Mouse (Mus musculus) heart, postnatal 25 days (tissue): Measurements from ENCODE around the gene Nop10. TPM values are rescaled to one million over a fixed set of nuclear protein-coding genes. Genes with fewer than 3 reads are reported as not detected.

Experiments used
- DNase-seq: peaks from one replicate; pipeline ENCODE4 v3.0.0; 2022; ENCODE audit warnings: low spot score
- intact Hi-C: fragments of 180-260 bp; cut with DNase I; formaldehyde crosslinking; loops from one replicate; pipeline ENCODE4 v1.15.1; 2025
- total RNA-seq, 2 experiments: library from RNA; stranded (reverse); gene quantifications; 2 replicates each; pipeline ENCODE4 v1.2.3; 2021

Gene Nop10
- total RNA-seq, result 10 to 100 TPM; 62.2 to 64.3 TPM

DNA sequence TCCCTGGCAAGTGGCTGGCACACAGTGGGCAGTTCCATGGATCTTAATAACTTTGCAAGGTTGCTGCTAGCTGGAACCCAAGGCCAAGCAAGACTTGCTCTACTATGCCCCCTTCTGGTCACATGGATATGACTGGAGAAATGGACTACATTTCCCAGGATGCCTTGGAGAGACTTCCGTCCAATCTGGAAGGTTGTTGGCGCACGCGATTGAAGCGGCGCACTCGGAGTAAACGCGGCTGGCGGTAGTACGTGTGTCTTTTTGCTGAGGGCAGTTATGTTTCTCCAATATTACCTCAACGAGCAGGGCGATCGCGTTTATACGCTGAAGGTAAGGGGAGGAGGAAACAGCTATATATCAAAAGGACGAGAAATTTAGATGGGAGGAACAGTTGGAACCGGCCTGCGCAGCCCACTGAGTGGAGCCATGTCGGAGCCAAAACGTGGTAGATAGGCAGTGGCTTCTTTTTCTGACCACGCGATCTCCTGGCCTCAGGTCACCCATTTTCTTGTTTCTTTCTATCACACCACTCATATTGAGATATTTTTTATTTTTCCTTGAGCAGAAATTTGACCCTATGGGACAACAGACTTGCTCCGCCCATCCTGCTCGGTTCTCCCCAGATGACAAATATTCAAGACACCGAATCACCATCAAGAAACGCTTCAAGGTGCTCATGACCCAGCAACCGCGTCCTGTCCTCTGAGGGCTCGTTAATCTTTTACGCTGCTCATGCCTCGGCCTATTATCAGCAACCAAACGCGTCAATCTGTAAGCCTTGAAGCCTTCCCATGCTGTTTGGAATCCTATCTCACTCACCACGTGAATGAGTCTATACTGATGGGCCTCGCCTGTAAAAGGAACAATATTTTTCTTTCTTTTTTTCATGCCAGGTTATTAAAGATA lies at the start of gene Nop10:
Nop10 (plus strand) TSS at position 179 of the 906 bp plus-strand sequence.
- peak; percentile 58 for DNase-seq
- intact Hi-C loops, result loop anchor here (1.0 to 10.0 kb wide), 5 partner anchors 23 to 230 kb away; partner anchors contain the start of genes Aven, Emc4 and Lpcat4

DNA sequence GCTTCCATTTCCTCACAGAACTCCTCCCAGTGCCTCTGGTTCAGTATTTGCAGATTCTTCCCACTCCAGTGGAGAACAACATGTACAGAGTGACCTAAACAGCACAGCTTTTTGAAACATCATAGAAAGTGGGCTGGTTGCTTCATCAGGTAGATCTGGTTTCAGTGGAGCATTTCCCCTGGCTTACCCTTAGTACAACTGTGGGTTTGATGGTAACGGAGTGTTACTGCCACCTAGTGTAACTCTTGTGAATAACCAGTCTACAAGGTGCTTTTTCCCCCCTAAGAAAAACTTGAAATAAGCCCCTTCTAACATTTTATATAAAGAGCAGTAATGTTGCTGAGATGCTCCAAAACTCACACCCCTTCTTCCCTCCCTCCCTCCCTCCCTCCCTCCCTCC lies 45.7 kb upstream of the Nop10 start:
- intact Hi-C loops, result loop anchor here (2.0 kb wide), 1 partner anchor 19 kb away; no protein-coding TSS in a partner anchor
- DNase-seq, result no peak

DNA sequence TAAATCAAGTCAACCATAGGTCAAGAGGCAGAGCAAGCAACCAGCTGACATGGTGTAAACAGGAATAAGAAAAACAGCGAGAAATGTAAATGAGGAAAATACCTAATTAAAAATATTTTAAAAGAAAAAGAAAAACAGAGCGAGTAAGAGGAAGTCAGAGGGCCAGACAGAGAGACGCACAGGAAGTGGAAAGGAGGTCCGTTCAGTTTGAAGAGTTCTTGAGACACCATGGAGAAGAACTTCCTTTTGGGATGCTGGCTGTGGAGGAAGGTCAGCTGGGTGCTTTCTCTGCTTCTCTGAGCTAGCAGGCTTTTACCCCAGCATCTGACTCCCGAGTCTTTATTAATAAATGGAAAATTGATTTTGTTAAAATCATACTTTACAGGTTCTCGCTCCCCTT lies 44.1 kb upstream of the Nop10 start:
- DNase-seq, result no peak
- intact Hi-C loops, result loop anchor here (2.0 kb wide), 1 partner anchor 21 kb away; no protein-coding TSS in a partner anchor

DNA sequence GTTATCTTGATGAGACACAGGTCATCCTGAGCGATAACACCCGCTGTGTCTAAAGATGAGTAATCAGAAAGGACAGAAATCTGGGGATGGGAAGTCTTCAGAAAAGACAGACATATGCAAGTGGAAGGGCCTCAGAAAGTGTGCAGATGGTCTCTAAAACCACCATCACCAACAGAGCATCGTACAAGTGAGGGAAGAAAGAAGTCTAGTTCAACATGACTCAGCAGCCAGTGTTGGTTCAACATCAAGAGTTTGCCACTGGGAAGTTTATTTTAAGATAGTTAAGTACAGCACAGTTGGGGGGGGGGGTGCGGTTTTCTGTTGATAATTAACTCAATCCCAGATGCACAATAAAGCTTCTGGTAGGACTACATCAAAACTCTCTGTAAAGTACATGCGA lies 40.8 kb upstream of the Nop10 start:
- DNase-seq, result no peak
- intact Hi-C loops, result no loop called here

DNA sequence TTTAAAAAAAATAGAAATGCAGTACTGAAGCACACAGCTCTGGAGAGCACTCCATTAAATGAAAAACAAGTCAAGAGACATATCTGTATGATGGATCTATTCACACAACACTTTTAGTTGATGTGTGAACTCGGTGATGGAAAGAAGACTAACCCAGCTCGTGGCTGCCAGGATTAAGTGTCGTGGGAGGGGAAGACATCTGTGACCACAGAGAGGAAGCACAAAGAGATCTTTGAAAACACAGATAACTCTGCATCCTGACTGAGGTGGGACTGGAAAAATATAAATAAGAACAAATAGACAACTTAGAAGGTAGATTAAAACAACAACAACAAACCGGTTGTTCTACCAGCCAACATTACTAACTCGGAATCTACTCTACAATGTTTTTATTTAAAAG lies 39.1 kb upstream of the Nop10 start:
- intact Hi-C loops, result no loop called here
- no peak for DNase-seq

DNA sequence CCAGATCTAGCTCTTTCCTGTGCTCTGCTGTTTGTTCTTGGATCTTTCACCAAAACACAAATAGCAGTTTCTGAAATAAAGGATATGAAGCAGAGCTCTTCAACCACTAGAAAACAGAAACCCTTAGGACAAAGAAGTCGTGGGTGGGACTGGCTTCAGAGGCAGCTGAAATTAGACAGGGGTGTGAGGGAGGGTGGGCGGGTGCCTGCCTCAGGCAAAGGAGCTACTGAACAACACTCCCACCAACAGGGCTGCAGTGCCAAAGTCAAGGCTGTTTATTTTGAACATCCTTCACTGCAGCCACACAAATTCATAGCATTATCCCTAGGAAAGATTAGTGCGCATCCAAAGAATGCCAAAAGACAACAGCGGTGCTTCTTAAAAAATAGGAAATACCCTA lies 37.4 kb upstream of the Nop10 start:
- no peak for DNase-seq

DNA sequence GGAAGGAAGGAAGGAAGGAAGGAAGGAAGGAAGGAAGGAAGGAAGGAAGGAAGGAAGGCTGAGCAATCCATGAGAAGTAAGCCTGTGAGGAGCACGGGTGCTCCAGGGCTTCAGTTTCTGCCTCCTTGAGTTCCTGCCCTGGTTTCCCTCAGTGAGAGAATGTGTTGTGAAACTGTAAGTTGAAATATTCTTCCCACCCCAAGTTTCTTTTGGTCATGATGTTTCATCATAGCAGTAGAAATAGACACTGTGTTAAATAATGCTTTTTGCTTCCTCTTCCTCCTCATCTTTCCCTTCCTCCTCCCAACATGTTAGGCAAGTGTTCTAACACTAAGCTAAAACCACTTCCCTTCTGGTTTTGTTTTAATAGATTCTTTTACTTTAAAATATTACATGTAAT lies 29.1 kb upstream of the Nop10 start:
- intact Hi-C loops, result no loop called here
- no peak for DNase-seq

More for the DNA sequence above, 37.4 kb upstream of the Nop10 start:
- intact Hi-C loops, result no loop called here

DNA sequence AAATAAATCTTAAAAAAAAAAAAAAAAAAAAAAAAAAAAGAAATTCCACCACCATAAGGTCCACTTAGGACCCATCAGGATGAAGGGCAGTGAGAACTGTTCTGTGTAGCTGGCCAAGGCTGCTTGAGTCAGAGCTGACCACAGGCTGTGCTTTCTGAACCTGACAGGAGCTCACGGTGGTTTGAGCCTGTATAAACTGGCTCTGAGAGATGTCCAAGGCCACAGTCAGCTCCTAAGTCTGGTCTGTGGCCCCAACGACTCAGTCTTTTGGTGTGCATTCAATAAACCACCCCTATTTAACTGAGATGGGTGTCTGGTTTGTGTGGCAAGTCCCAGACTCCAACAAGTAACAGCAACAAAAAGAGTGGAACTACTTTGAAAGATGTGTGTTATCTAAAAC lies 25.1 kb upstream of the Nop10 start:
- intact Hi-C loops, result no loop called here
- no peak for DNase-seq

DNA sequence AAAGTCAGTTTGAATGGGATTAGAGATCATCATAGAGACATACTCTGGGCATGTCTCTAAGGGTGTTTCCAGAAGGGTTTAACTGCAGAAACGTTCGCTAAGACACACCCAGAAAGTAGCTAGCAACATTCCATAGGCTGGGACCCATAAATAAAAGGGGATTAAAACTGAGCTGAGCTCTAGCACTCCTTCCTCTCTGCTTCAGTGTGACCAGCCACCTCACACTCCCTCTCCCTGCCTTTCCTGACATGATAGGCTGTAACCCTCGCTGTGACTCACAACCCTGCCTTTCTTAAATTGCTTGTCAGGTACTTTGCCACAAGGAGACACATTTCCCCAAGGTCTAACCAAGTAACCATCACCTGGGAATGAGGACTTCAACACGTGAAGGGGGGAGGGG lies 23.7 kb upstream of the Nop10 start:
- DNase-seq, result no peak
- intact Hi-C loops, result no loop called here

DNA sequence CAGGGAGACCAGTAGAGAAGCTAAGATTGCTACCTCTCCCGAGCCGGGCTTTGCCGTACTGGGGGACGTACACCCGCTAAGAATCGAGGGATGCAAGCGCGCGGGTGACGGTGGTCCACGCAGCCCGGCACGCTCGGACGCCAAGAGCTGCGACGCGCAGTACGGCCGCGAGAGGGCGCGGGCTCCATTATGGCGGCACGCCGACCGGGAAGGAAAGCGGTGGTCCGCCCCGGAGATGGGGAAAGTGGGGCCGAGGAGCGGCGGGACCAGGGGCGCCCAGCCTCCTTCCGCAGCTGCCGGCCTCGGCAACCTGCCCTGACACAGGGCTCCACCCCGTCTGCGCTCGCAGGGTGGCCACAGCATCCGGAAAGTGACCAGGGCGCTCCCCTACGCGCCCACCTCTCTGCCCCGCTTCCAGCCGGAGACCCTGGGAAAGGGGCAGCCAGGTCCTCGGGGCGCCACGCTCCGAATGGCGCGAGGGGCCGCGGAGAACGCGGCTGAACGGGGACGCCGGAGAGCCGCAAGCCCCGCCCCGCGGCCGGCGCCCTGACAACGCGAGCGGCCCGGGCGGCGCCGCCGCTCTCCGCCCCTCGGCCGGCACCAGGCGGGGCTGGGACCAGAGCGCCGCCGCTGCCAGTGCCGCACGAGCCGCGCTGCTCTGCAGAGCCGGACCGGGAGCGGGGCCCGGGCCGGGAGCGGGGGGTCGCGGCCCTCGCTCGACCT lies 22.4 kb upstream of the Nop10 start, which contains the start of gene Lpcat4:
Lpcat4 (plus strand) TSS at position 257 of the 723 bp plus-strand sequence.
- peak; percentile 78 for DNase-seq
- intact Hi-C loops, result loop anchor here (1.0 kb wide), 1 partner anchor 22 kb away; the partner anchor contains the start of gene Nop10

DNA sequence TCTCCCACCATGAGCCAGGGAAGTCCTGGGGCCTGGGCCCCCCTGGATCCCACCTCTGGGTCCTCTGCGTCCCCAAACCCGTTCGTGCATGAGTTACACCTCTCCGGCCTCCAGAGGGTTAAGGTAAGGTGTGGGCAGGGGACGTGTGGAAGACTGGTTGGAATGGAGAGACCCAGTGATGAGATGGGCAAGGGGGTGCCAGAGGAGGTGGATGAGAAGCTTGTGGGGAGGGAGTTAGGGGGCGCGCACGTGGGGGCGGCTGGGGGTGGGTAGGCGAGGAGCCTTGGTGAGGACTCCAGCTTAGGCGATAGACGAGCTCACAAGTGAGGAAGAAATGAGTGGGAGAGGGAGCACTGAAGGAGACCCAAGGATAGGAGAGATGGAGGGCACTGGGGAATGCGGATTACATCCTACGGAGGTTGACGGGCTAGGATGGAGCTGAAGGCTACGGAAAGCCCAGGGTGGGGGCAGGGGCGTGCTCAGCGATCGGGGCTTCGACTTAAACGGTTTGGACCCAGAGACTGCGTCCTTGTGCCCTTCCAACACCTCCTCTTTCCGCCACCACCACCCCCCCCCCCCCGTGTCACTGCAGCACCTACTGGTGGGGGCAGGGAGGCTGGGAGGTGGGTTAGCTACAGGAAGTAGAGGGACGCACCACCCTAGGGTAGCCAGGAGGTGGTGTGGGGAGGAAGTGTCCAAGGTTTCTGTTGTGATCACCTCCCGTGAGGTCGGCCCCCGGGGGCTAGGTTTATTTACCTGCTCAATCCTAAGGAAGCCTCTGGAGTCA lies 21.6 kb upstream of the Nop10 start:
- no peak for DNase-seq
- intact Hi-C loops, result loop anchor here (1.0 to 10.0 kb wide), 3 partner anchors 21 to 247 kb away; partner anchors contain the start of gene Nop10

DNA sequence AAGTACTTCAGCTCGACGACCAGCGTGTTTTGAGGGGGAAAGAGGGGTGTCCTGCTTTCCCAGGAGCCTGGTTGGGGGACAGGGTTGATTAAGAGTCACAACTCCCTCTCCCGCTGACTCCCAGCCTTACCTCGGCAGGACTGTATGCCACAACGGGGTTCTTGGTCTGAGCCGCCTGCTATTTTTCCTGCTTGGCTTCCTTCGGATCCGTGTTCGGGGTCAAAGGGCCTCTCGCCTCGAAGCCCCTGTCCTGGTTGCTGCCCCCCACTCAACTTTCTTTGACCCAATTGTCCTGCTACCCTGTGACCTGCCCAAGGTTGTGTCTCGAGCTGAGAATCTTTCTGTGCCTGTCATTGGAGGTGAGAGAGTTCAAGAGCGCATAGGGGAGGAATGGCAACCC lies 19.9 kb upstream of the Nop10 start:
- intact Hi-C loops, result loop anchor here (5.0 to 10.0 kb wide), 2 partner anchors 103 to 246 kb away; no protein-coding TSS in a partner anchor
- no peak for DNase-seq

DNA sequence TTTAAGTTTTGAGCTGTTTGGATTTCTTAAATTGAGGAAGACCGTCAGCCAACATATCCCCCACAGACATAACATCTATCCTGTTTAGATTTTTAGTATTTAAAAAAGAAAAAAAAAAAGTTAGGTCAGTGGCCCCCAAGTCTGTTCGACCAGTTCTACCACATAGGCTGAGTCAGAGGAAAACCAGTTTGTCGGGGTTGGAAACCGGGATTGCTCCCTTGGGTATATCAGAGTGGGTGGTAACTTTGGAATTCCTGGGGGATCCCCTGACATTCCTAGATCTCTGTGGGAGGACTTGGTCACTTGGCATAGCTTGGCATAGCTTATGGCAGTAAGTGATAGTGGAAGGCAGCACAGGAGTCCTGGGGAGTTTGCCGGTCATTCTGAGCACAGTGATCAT lies 16.4 kb upstream of the Nop10 start:
- intact Hi-C loops, result loop anchor here (10.0 kb wide), 1 partner anchor 99 kb away; no protein-coding TSS in a partner anchor
- DNase-seq, result no peak

DNA sequence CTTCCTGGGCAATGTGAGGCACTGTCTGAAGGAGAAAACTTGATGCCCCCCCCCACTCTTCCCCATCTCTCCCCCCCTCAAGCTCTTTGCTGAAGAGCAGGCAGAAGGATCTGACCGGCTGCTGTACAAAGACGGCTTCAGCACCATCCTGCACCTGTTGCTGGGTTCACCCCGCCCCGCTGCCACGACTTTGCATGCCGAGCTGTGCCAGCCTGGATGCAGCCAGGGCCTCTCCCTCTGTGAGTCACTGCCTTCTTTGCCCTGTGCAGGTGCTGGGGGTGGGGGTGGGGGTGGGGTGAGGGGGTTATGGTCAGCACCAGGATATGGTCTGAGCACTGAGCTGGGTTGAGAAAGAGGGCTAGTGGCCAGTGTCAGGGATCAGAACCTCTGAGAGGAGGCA lies 15.5 kb upstream of the Nop10 start:
- intact Hi-C loops, result loop anchor here (10.0 kb wide), 1 partner anchor 99 kb away; no protein-coding TSS in a partner anchor

DNA sequence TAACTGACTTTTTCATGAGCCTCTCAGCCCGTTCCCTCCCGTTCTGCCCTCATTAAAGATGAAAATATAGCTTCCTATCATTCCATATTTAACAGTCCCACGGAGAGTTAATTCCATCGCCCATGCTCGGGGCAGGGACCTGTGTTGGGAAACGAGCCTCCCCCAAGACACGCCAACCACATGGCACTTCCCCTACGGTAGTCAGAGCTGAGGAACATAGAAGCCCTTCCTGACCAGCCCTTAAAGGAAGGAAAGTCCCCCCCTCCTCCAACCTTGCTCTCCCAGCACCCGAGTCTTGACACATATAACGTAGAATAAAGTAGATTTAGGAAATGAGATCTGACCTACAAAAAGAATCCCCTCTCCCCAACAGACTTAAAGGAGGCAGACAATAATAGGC lies 14.4 kb upstream of the Nop10 start:
- DNase-seq, result no peak
- intact Hi-C loops, result loop anchor here (10.0 kb wide), 1 partner anchor 97 kb away; no protein-coding TSS in a partner anchor

More for the DNA sequence above, 15.5 kb upstream of the Nop10 start:
- no peak for DNase-seq

DNA sequence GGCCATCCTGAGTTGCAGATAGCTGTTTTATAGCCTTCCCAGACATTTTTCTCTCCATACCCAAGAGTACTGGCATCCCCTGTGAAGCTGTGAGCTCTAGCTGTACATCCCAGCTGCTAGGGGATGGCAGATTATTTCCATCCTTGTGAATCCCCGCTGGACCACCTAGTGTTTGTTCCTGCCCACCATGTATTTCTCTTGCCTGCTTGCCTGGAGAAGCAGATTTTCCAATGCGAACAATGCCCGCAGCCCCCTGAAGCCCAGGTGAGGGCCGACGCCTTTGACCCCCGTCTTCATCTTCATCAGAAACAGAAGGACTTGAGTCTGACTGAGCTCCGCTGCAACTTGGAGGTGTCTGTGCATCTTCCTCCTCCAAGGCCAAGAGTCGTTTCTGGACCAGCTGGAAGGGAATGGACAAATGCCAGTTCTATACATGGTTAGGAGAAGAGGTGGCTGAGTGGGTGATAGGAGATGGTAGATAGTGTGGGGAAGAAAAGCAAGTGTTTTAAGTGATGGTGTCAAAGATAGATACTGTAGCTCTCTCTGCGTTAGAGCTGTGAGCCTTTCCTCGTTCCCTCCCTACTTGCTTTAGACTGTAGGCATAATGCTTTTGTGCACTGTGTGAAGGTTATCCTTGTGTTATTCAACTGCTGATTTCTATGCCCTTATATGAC lies 11.8 kb upstream of the Nop10 start:
- intact Hi-C loops, result loop anchor here (10.0 kb wide), 1 partner anchor 95 kb away; no protein-coding TSS in a partner anchor
- no peak for DNase-seq

DNA sequence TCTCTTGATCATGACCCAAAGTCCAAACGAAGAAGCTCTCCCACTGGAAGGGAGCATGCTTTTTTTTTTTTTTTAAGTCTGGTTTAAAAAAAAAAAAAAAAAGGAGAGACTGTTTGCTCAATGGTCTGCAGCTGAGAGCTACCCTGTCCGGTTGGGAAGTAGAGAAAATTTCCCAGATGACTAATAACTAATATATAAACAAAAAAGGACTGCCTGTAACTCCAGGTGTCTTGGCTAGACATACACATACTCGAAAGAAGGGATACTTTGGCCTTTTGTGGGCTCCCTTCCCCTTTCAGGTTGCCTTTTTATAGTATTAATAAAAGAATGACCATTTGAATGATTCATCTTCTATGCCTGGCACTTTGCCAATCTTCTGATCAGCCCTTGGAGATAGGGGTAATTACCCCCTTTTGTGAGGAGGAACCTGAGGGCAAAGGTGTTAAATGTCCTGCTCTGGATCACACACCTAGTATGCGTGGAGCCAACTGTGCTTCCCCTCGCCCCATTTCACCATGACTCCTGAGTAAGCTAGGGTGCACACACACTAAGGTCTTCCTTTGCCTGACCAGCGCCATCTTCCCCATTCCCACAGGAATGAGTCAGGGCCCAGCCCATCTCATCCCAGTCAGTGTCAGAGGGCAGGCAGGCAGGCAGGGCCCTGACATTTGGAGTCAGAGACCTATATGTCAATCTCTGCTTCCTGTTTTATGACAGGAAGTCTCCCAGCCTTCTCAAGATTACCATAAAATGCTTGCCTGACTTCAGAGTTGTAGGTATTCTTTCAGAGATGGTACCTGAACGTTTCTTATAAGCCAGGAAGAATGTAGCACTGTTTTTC lies 6.8 kb upstream of the Nop10 start:
- intact Hi-C loops, result no loop called here
- no peak for DNase-seq
